Mouse (Mus musculus) heart, embryonic 11.5 days (tissue): ENCODE data around the gene Smchd1. TPM values are rescaled to one million over a fixed set of nuclear protein-coding genes. Genes with fewer than 3 reads are reported as not detected.
"Not testable (repeated sequence)": the region's sequence is repeated elsewhere in the genome, so short reads cannot be mapped to it uniquely, and the experiment has no call there.

Experiments used
- ATAC-seq: fragments of 200-750 bp; cut with Nextera tagmentation; replicated peaks from 2 replicates; pipeline ENCODE4 v1.8.0; 2017; ENCODE audit warnings: moderate library complexity; ENCODE audit not compliant: insufficient number of reproducible peaks, low FRiP score, low TSS enrichment
- H3K27ac ChIP-seq: fragments of 300-500 bp; sonication (generic); 2 replicates; pipeline ENCODE4 v1.5.1; 2014; ENCODE audit warnings: mild to moderate bottlenecking, low read depth, low read length
- H3K27me3 ChIP-seq: fragments of 300-500 bp; sonication (generic); 2 replicates; pipeline ENCODE4 v1.6.1; 2014; ENCODE audit warnings: mild to moderate bottlenecking, low read length, mixed read lengths; ENCODE audit not compliant: control insufficient read depth, insufficient read depth
- H3K36me3 ChIP-seq: fragments of 300-500 bp; sonication (generic); 2 replicates; pipeline ENCODE4 v1.6.1; 2014; ENCODE audit warnings: mild to moderate bottlenecking, low read length, moderate library complexity, mixed read lengths; ENCODE audit not compliant: control insufficient read depth, insufficient read depth
- H3K4me1 ChIP-seq: fragments of 300-500 bp; sonication (generic); 2 replicates; pipeline ENCODE4 v1.6.1; 2014; ENCODE audit warnings: low read length; ENCODE audit not compliant: control insufficient read depth, insufficient read depth
- H3K4me2 ChIP-seq: fragments of 300-500 bp; sonication (generic); 2 replicates; pipeline ENCODE4 v1.6.1; 2014; ENCODE audit warnings: mild to moderate bottlenecking, moderate library complexity
- H3K4me3 ChIP-seq: fragments of 300-500 bp; sonication (generic); 2 replicates; pipeline ENCODE4 v1.5.1; 2014; ENCODE audit warnings: low read depth, low read length
- H3K9ac ChIP-seq: fragments of 300-500 bp; sonication (generic); 2 replicates; pipeline ENCODE4 v1.6.1; 2014; ENCODE audit warnings: mild to moderate bottlenecking, low read depth, low read length, moderate library complexity
- H3K9me3 ChIP-seq: fragments of 300-500 bp; sonication (generic); replicated peaks from 2 replicates; pipeline ENCODE4 v1.6.1; 2016; ENCODE audit warnings: low read length; ENCODE audit not compliant: control insufficient read depth
- WGBS: fragments of 180-500 bp; shearing (Covaris S2); extraction: QIAGEN DNeasy Blood & Tissue Kit; methylation state at CpG from one replicate; pipeline ENCODE4 v1.1.7; 2014; ENCODE audit not compliant: insufficient replicate concordance; 5-methylcytosine and 5-hydroxymethylcytosine counted together
- polyA plus RNA-seq: library from polyadenylated mRNA; unstranded; fragments of >200 nt; fragmentation: Nextera tagmentation; extraction: Ambion mirVana; gene quantifications from 2 replicates; pipeline ENCODE4 v1.2.1, GENCODE M21; 2014

Gene Smchd1
- polyA plus RNA-seq, 1 experiment from 2014 or later: 65.9 TPM

DNA sequence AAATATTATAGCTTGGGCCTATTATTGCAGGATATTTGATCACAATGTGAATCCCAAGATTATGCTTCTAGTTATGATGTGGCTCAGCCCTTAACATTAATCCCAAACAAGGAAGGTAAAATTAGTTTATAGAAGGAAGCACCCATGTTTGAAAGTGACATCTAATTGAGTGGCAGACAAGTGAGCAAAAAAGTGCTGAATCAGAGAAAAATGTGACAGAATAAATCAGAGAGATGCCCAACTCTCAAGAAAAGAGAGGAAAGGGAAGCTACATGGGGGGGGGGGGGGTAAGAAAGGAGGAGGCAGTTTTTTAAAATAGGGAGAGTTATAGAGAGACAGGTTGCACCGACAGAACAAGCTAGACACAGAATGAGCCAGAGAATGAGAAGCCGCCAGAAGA lies 3.9 kb downstream of the Smchd1 start:
- WGBS: 76% methylated on average over 2 of the region's 2 CpGs
- Histone ChIP-seq H3K9ac (no peak overlapping the region), H3K27ac (no peak overlapping the region)

GRCm38 (mm10) chr17:71460312-71460711 lies 14.8 kb downstream of the Smchd1 start:
- WGBS: 95% methylated on average over 3 of the region's 3 CpGs
- no peak overlapping the region for H3K9ac ChIP-seq
- no peaks in the 10 kb centered on the region for H3K27me3 ChIP-seq
- H3K9me3 ChIP-seq: no peaks in the 10 kb centered on the region
- no peak for ATAC-seq
- H3K27ac ChIP-seq: no peak overlapping the region
- H3K36me3 ChIP-seq: peaks cover 9% of the 10 kb centered on the region; the same call in 1 of the 2 replicates
- H3K4me2 ChIP-seq: no peak overlapping the region
- no peak overlapping the region for H3K4me3 ChIP-seq
- H3K4me1 ChIP-seq: no peaks in the 10 kb centered on the region

More for the DNA sequence above, 3.9 kb downstream of the Smchd1 start:
- Histone ChIP-seq H3K4me3 (no peak overlapping the region), H3K36me3 (no peaks in the 10 kb centered on the region), H3K4me2 (no peak overlapping the region), H3K27me3 (no peaks in the 10 kb centered on the region), H3K9me3 (no peaks in the 10 kb centered on the region), H3K4me1 (peaks cover 6% of the 10 kb centered on the region)
- no peak for ATAC-seq

GRCm38 (mm10) chr17:71459818-71460217 lies 15.3 kb downstream of the Smchd1 start, which contains the start of gene Gm4707:
Gene Gm4707, minus strand, starts transcription at chr17:71459918.
- Histone ChIP-seq H3K4me1 (no peaks in the 10 kb centered on the region), H3K27ac (no peak within 1 kb of the TSS), H3K4me2 (no peak within 1 kb of the TSS), H3K9me3 (no peaks in the 10 kb centered on the region), H3K4me3 (no peak within 1 kb of the TSS), H3K9ac (no peak within 1 kb of the TSS), H3K36me3 (peaks cover 9% of the 10 kb centered on the region; the same call in 1 of the 2 replicates), H3K27me3 (no peaks in the 10 kb centered on the region)
- ATAC-seq: no peak
- 97% methylated on average over 2 of the region's 2 CpGs for WGBS

GRCm38 (mm10) chr17:71457361-71457760 lies 17.8 kb downstream of the Smchd1 start:
- H3K36me3 ChIP-seq, H3K9ac ChIP-seq, ATAC-seq, H3K4me1 ChIP-seq, H3K27me3 ChIP-seq, H3K4me3 ChIP-seq, H3K27ac ChIP-seq, H3K9me3 ChIP-seq, H3K4me2 ChIP-seq: not testable (repeated sequence)
- WGBS: 93% methylated on average over 5 of the region's 6 CpGs

- Histone ChIP-seq H3K4me2 (no peak overlapping the region), H3K9me3 (no peaks in the 10 kb centered on the region), H3K9ac (no peak overlapping the region), H3K4me1 (no peaks in the 10 kb centered on the region), H3K27me3 (no peaks in the 10 kb centered on the region), H3K4me3 (no peak overlapping the region), H3K27ac (no peak overlapping the region), H3K36me3 (peaks cover 8% of the 10 kb centered on the region; the same call in 1 of the 2 replicates)
- WGBS: 85% methylated on average over 6 of the region's 6 CpGs
- no peak for ATAC-seq
Observed at GRCm38 (mm10) chr17:71445191-71445590, 30.0 kb downstream of the Smchd1 start.

DNA sequence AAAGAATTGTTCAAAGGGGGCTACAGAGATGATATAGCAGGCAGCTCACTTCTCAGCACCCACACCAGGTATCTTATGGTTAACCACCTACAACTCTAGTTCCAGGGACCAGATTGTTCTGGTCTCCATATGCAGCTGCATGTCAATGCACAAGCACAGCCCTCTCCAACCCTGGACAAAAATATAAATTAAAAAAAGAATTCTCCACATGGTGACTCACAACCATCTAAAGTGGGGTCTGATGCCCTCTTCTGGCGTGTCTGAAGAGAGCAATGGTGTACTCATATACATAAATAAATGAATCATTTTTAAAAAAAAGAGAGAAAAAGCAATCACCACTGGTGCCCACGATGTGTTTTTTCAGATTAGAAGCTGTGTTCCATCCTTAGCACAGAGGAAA lies 30.4 kb downstream of the Smchd1 start:
- 87% methylated on average over 2 of the region's 2 CpGs for WGBS
- H3K36me3 ChIP-seq: peaks cover 8% of the 10 kb centered on the region; the same call in 1 of the 2 replicates

DNA sequence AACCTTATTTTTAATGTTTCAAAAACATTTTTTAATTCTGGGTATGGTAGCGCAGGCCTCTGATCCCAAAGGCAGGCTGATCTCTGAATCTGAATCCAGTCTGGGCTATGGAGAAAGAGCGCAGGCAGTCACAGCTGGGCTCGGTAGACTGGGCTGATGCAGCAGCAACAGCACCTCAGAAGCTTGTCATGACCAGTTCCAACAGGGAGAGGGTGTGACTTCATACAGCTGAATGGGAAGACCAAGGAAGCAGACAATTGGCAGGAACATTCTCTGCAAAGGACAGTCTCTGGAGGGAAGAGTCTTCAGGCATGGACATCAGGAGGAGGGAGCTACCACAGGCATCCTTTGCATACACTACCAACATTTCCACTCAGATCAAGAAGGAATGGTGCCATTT lies 31.0 kb downstream of the Smchd1 start:
- no peak overlapping the region for H3K27ac ChIP-seq
- H3K4me3 ChIP-seq: no peak overlapping the region
- 92% methylated on average over 3 of the region's 3 CpGs for WGBS
- H3K27me3 ChIP-seq: no peaks in the 10 kb centered on the region
- no peak overlapping the region for H3K4me2 ChIP-seq
- ATAC-seq: no peak
- no peaks in the 10 kb centered on the region for H3K9me3 ChIP-seq
- H3K36me3 ChIP-seq: peaks cover 8% of the 10 kb centered on the region; the same call in 1 of the 2 replicates
- H3K9ac ChIP-seq: no peak overlapping the region
- H3K4me1 ChIP-seq: no peaks in the 10 kb centered on the region

More for the DNA sequence above, 30.4 kb downstream of the Smchd1 start:
- H3K4me1 ChIP-seq: no peaks in the 10 kb centered on the region
- no peak for ATAC-seq
- H3K27me3 ChIP-seq: no peaks in the 10 kb centered on the region
- no peak overlapping the region for H3K27ac ChIP-seq
- no peaks in the 10 kb centered on the region for H3K9me3 ChIP-seq
- no peak overlapping the region for H3K9ac ChIP-seq
- no peak overlapping the region for H3K4me2 ChIP-seq
- no peak overlapping the region for H3K4me3 ChIP-seq

- no peak overlapping the region for H3K9ac ChIP-seq
- WGBS: 89% methylated on average over 6 of the region's 6 CpGs
- H3K36me3 ChIP-seq: peaks cover 8% of the 10 kb centered on the region; the same call in 1 of the 2 replicates
- H3K4me2 ChIP-seq: no peak overlapping the region
- H3K27me3 ChIP-seq: no peaks in the 10 kb centered on the region
- H3K9me3 ChIP-seq: no peaks in the 10 kb centered on the region
- H3K27ac ChIP-seq: no peak overlapping the region
- ATAC-seq: no peak
- no peaks in the 10 kb centered on the region for H3K4me1 ChIP-seq
- H3K4me3 ChIP-seq: no peak overlapping the region
Observed at GRCm38 (mm10) chr17:71443273-71443672, 31.9 kb downstream of the Smchd1 start.

DNA sequence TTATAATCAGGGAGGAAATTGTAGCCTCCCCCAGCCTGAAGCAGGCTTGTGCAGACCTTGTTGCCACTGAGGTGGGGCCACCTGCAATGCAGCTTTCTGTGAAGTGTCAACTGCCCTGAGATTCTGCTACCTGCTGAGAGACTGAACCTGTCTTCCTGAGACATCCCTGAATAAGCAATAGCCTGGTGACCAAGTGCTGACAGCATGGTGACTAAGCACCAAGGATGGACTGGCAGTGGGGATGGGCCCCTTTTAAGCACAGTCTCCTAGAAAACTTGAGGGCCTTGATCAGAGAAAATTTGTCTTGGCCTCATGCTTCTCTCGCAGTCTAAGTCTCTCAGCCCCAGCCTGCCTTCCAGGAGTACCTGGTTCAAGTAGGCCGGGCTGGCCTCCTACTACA lies 52.6 kb downstream of the Smchd1 start:
- not testable (repeated sequence) for H3K27me3 ChIP-seq, ATAC-seq

More for the DNA sequence above, 52.6 kb downstream of the Smchd1 start:
- not testable (repeated sequence) for H3K4me1 ChIP-seq, H3K4me3 ChIP-seq, H3K4me2 ChIP-seq, H3K9me3 ChIP-seq, H3K9ac ChIP-seq, H3K27ac ChIP-seq
- peaks cover 36% of the 10 kb centered on the region for H3K36me3 ChIP-seq
- 97% methylated on average over 2 of the region's 2 CpGs for WGBS
